Mouse (Mus musculus) CH12.LX (cell line): ENCODE data around the gene BC004004. TPM values are rescaled to one million over a fixed set of nuclear protein-coding genes. Genes with fewer than 3 reads are reported as not detected.

Source experiments
- DNase-seq: peaks from one replicate; pipeline ENCODE4 v3.0.0-alpha.2; 2013; ENCODE audit errors: extremely low read depth
- H3K27ac ChIP-seq: 2 replicates; pipeline ENCODE4 v1.5.1; 2012; ENCODE audit warnings: low read depth, mild to moderate bottlenecking, control low read depth, moderate library complexity; ENCODE audit not compliant: insufficient read depth
- H3K27me3 ChIP-seq: replicated peaks from 2 replicates; pipeline ENCODE3; 2012; ENCODE audit warnings: inconsistent platforms
- H3K36me3 ChIP-seq, 2 experiments: replicated peaks in 1 of 2; 2 replicates each; pipeline versions ENCODE3 to v1.6.1; 2012; ENCODE audit warnings: inconsistent platforms in 1 of 2, low read length in 1 of 2, mild to moderate bottlenecking in 1 of 2, mixed read lengths in 1 of 2, moderate library complexity in 1 of 2; ENCODE audit not compliant: control insufficient read depth in 1 of 2, insufficient read depth in 1 of 2
- H3K4me1 ChIP-seq, 2 experiments: 2 replicates each; pipeline ENCODE4 v1.6.1; 2012; ENCODE audit warnings: inconsistent platforms in 1 of 2, moderate library complexity in 1 of 2; ENCODE audit not compliant: insufficient read depth in 2 of 2, control insufficient read depth in 1 of 2
- H3K4me2 ChIP-seq: 2 replicates; pipeline ENCODE4 v1.6.1; 2012; ENCODE audit warnings: low read depth, mild to moderate bottlenecking, control low read depth; ENCODE audit not compliant: poor library complexity, insufficient read depth, severe bottlenecking
- H3K4me3 ChIP-seq, 3 experiments: fragments of 150-350 bp in 1 of 3; sonication (generic) in 1 of 3; replicated peaks in 1 of 3; 2 replicates each; pipeline versions ENCODE3 to v1.5.1; 2011 to 2012; ENCODE audit warnings: low read depth in 2 of 3, low read length in 2 of 3, mild to moderate bottlenecking in 2 of 3, moderate library complexity in 2 of 3, control low read depth in 1 of 3, improper control_type of control experiment in 1 of 3, inconsistent platforms in 1 of 3, mixed read lengths in 1 of 3; ENCODE audit not compliant: poor library complexity in 1 of 3
- H3K79me2 ChIP-seq: replicated peaks from 2 replicates; pipeline ENCODE4 v1.6.1; 2012; ENCODE audit warnings: mild to moderate bottlenecking, moderate library complexity; ENCODE audit not compliant: control insufficient read depth, poor library complexity, insufficient read depth, severe bottlenecking; ENCODE audit errors: extremely low read depth
- H3K9ac ChIP-seq: 2 replicates; pipeline ENCODE4 v1.6.1; 2012; ENCODE audit warnings: low read depth, mild to moderate bottlenecking, control low read depth, moderate library complexity; ENCODE audit not compliant: insufficient read depth
- H3K9me3 ChIP-seq: replicated peaks from 2 replicates; pipeline ENCODE3; 2012; ENCODE audit warnings: low read length, inconsistent platforms, mixed read lengths
- BHLHE40 ChIP-seq: IDR thresholded peaks from 2 replicates; pipeline ENCODE4 v1.6.1; 2011; ENCODE audit warnings: mild to moderate bottlenecking, low read depth, low read length, improper control_type of control experiment
- CHD1 ChIP-seq: IDR thresholded peaks from 2 replicates; pipeline ENCODE4 v1.6.1; 2012; ENCODE audit warnings: low read depth, low read length, improper control_type of control experiment, inconsistent platforms
- CHD2 ChIP-seq: IDR thresholded peaks from 2 replicates; pipeline ENCODE4 v1.6.1; 2011; ENCODE audit warnings: low read length, improper control_type of control experiment
- EP300 ChIP-seq: IDR thresholded peaks from 2 replicates; pipeline ENCODE4 v1.6.1; 2011; ENCODE audit warnings: low read length, improper control_type of control experiment
- GABPA ChIP-seq: IDR thresholded peaks from 2 replicates; pipeline ENCODE4 v1.6.1; 2012; ENCODE audit warnings: low read depth, low read length, improper control_type of control experiment, inconsistent platforms; ENCODE audit not compliant: insufficient replicate concordance
- HCFC1 ChIP-seq: IDR thresholded peaks from 2 replicates; pipeline ENCODE4 v1.6.1; 2012; ENCODE audit warnings: low read depth, mild to moderate bottlenecking, inconsistent platforms, low read length, improper control_type of control experiment
- IRF4 ChIP-seq: IDR thresholded peaks from 2 replicates; pipeline ENCODE4 v1.6.1; 2014; ENCODE audit warnings: low read depth, mild to moderate bottlenecking, inconsistent platforms, low read length, improper control_type of control experiment
- JUN ChIP-seq: IDR thresholded peaks from 2 replicates; pipeline ENCODE4 v1.6.1; 2011; ENCODE audit warnings: low read depth, mild to moderate bottlenecking, low read length, improper control_type of control experiment, moderate library complexity; ENCODE audit not compliant: insufficient read depth
- JUND ChIP-seq: conservative IDR thresholded peaks from 2 replicates; pipeline ENCODE4 v1.6.1; 2011; ENCODE audit warnings: low read depth, low read length, improper control_type of control experiment
- KAT2A ChIP-seq: IDR thresholded peaks from 2 replicates; pipeline ENCODE4 v1.6.1; 2012; ENCODE audit warnings: low read length, improper control_type of control experiment, inconsistent platforms; ENCODE audit not compliant: insufficient replicate concordance
- MAFK ChIP-seq: IDR thresholded peaks from 2 replicates; pipeline ENCODE4 v1.6.1; 2011; ENCODE audit warnings: low read length, improper control_type of control experiment; ENCODE audit not compliant: insufficient replicate concordance
- MAX ChIP-seq: IDR thresholded peaks from 2 replicates; pipeline ENCODE4 v1.6.1; 2011; ENCODE audit warnings: low read length, improper control_type of control experiment
- MAZ ChIP-seq: IDR thresholded peaks from 2 replicates; pipeline ENCODE4 v1.6.1; 2012; ENCODE audit warnings: low read depth, mild to moderate bottlenecking, inconsistent platforms, low read length, improper control_type of control experiment, moderate library complexity
- MEF2A ChIP-seq: IDR thresholded peaks from 2 replicates; pipeline ENCODE4 v1.6.1; 2014; ENCODE audit warnings: low read depth, mild to moderate bottlenecking, inconsistent platforms, low read length, improper control_type of control experiment, borderline replicate concordance
- NELFE ChIP-seq: IDR thresholded peaks from 2 replicates; pipeline ENCODE4 v1.6.1; 2011; ENCODE audit warnings: low read depth, low read length, improper control_type of control experiment
- NRF1 ChIP-seq: IDR thresholded peaks from 2 replicates; pipeline ENCODE4 v1.6.1; 2014; ENCODE audit warnings: low read depth, mild to moderate bottlenecking, inconsistent platforms, low read length, improper control_type of control experiment, moderate library complexity
- PAX5 ChIP-seq: IDR thresholded peaks from 2 replicates; pipeline ENCODE4 v1.6.1; 2012; ENCODE audit warnings: low read length, inconsistent platforms, mixed read lengths
- POLR2A ChIP-seq: IDR thresholded peaks from 2 replicates; pipeline ENCODE4 v1.6.1; 2011; ENCODE audit warnings: low read depth, mild to moderate bottlenecking, improper control_type of control experiment, low read length
- POLR2AphosphoS2 ChIP-seq: IDR thresholded peaks from 2 replicates; pipeline ENCODE4 v1.6.1; 2011; ENCODE audit warnings: low read depth, low read length, improper control_type of control experiment
- RCOR1 ChIP-seq: conservative IDR thresholded peaks from 2 replicates; pipeline ENCODE4 v1.6.1; 2012; ENCODE audit warnings: low read depth, mild to moderate bottlenecking, inconsistent platforms, low read length, improper control_type of control experiment
- SIN3A ChIP-seq: IDR thresholded peaks from 2 replicates; pipeline ENCODE4 v1.6.1; 2012; ENCODE audit warnings: low read length, improper control_type of control experiment, inconsistent platforms
- SMC3 ChIP-seq: IDR thresholded peaks from 2 replicates; pipeline ENCODE4 v1.6.1; 2011; ENCODE audit warnings: low read depth, low read length, improper control_type of control experiment
- TBP ChIP-seq: conservative IDR thresholded peaks from 2 replicates; pipeline ENCODE4 v1.6.1; 2011; ENCODE audit warnings: low read depth, low read length, improper control_type of control experiment
- TCF12 ChIP-seq: IDR thresholded peaks from 2 replicates; pipeline ENCODE4 v1.6.1; 2014; ENCODE audit warnings: low read depth, mild to moderate bottlenecking, inconsistent platforms, low read length, improper control_type of control experiment
- USF2 ChIP-seq: conservative IDR thresholded peaks from 2 replicates; pipeline ENCODE4 v1.6.1; 2011; ENCODE audit warnings: low read depth, low read length, improper control_type of control experiment
- ZC3H11A ChIP-seq: IDR thresholded peaks from 2 replicates; pipeline ENCODE4 v1.6.1; 2012; ENCODE audit warnings: low read depth, mild to moderate bottlenecking, inconsistent platforms, low read length, improper control_type of control experiment
- dilution Hi-C: fragments of 300-500 bp; cut with MboI; formaldehyde crosslinking; loops from 2 replicates; pipeline ENCODE4 v1.14.3; 2020; ENCODE audit warnings: low sequenced_read_pairs; ENCODE audit not compliant: extremely low pct_unique_long_range_greater_than_20kb, extremely low pct_ligation_motif_present
- in situ Hi-C: fragments of 300-500 bp; cut with MboI; formaldehyde crosslinking; loops from 3 replicates; pipeline ENCODE4 v1.14.3; 2019; ENCODE audit warnings: low sequenced_read_pairs, low pct_ligation_motif_present, low pct_unique_long_range_greater_than_20kb, mixed read lengths
- polyA plus RNA-seq: library from polyadenylated mRNA; unstranded; fragments of >175 nt; gene quantifications from 2 replicates; pipeline ENCODE4 v1.2.1, GENCODE M21; 2012; ENCODE audit warnings: low read depth; ENCODE audit not compliant: insufficient read length
- total RNA-seq, 2 experiments: library from RNA; depleted of rRNA; stranded (reverse); fragments of 300-350 nt in 1 of 2; fragments of >200 nt in 1 of 2; gene quantifications; 2 replicates each; pipeline ENCODE4 v1.2.3; 2012 to 2014

Gene BC004004
- total and polyA plus RNA-seq, 3 experiments: 67.9 to 89.1 (median 75.1) TPM

- TF ChIP-seq POLR2AphosphoS2 (no peak), CHD2 (no peak), SIN3A (no peak), CHD1 (no peak), RCOR1 (no peak), MAX (no peak), GABPA (no peak), MEF2A (no peak), BHLHE40 (no peak), MAFK (no peak), KAT2A (no peak), JUN (no peak), PAX5 (no peak), NRF1 (no peak), USF2 (no peak), IRF4 (no peak), JUND (no peak)
- Histone ChIP-seq H3K4me1 (peaks cover 2 to 6% of the 10 kb centered on the region in 2 experiments; a peak in 3 of 4 replicates), H3K9me3 (no peaks in the 10 kb centered on the region), H3K27me3 (peaks cover 9% of the 10 kb centered on the region), H3K4me2 (no peak overlapping the region), H3K4me3 (no peak overlapping the region), H3K79me2 (no peaks in the 10 kb centered on the region), H3K36me3 (no peaks in the 10 kb centered on the region), H3K27ac (no peak overlapping the region), H3K9ac (no peak overlapping the region)
- no peak for DNase-seq
- dilution Hi-C loops: no loop called here
- in situ Hi-C loops: no loop called here
Measured at GRCm38 (mm10) chr17:29319476-29319875, 50.9 kb downstream of the BC004004 start.

DNA sequence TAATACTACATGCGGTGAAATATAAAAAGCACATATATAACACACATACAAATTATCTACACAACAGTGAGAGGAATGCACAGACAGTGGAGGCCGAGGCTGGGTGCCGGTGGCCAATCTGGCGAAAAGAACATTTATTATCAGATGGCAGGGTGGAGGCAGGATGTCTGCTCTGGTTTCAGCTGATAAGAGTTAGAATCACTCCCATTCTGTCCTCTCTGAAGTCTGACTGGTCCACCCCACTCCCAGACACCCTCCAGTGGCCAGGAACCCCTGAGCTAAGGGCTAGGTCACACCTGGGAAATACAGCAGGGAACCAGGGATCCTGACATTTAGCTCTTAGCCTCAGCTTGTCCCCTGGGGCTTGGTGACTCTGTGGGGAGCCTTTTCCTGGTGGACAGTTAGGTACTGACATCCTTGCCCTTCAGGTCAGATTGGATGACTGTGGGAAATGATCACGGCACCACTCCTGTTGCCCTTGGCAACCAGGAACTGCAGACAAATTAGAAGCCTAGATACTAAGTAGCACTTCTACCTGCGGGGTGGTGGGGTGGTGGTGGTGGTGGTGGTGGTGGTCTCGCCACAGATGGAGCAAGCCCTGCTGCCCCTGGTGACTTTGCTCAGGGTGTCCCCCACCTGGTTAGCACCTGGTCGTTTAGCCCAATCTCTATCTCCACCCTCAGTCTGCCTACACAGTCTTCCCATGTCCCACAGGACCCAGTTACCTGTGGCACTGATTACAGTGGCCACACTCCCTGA is 51.5 kb downstream of the BC004004 start:
- dilution Hi-C loops (no loop called here), in situ Hi-C loops (no loop called here)
- Histone ChIP-seq H3K79me2 (no peaks in the 10 kb centered on the region), H3K4me2 (no peak overlapping the region), H3K27ac (no peak overlapping the region), H3K36me3 (no peaks in the 10 kb centered on the region), H3K4me3 (no peak overlapping the region), H3K4me1 (peaks cover 2 to 6% of the 10 kb centered on the region in 2 experiments; a peak in 3 of 4 replicates), H3K9ac (no peak overlapping the region), H3K9me3 (no peaks in the 10 kb centered on the region), H3K27me3 (peaks cover 9% of the 10 kb centered on the region)
- TF ChIP-seq HCFC1 (no peak), SMC3 (no peak), SIN3A (no peak), EP300 (no peak), GABPA (no peak), TBP (no peak), MAZ (no peak), POLR2A (no peak), JUND (no peak), MEF2A (no peak), TCF12 (no peak), KAT2A (no peak), RCOR1 (no peak), CHD1 (no peak), NELFE (no peak), MAX (no peak), NRF1 (no peak), ZC3H11A (no peak)
- no peak for DNase-seq
